Mouse (Mus musculus) kidney, postnatal 25 days (tissue): ENCODE results near the gene Olfr645.

Experiments used
- DNase-seq, 2 experiments: peaks; one replicate each; pipeline ENCODE4 v3.0.0; 2021; ENCODE audit warnings: mixed read lengths in 2 of 2

The Olfr645 gene

DNA sequence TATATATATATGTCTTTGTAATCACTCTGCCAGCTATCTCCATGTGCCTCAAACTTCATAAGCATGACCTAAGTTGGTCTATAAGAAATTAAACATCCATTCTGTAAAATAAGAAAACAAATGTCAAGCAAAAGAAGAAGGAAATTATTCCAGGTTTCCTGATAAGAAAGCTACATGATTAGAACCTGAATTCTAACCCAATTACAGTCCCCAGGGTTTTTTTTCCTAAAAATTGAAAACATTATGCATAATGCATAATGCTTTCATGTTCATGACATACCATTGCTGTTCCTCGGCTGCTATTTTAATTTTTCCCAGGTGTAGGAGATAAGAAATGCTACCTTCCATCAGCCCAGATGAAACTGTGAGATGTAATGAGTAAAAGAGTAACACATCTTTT lies at the start of gene Olfr645:
Olfr645 (minus strand) TSS at position 101 of the 400 bp plus-strand sequence.
- DNase-seq = no peak

DNA sequence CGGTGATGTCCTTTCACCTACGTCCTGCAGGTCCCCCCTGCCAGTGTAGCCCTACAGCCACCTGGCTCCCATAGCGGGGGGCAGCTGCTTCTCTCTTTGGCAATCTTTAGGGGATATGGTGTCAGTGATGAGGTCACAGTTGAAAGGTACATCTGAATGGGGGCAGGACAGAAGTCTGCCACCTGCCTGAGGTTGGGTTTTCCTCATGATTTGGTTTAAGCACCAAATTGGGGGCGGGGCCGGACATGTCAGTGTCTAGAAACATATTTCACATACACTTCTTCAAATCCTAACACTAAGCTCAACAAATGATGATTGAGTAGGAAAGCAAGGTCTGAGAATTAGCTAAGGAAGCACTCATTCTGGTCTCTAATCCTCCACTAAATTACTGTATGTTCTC lies 44.5 kb upstream of the Olfr645 start, which contains the start of gene Ubqln5:
Ubqln5 (minus strand) TSS at position 101 of the 400 bp plus-strand sequence.
- DNase-seq = no peak

DNA sequence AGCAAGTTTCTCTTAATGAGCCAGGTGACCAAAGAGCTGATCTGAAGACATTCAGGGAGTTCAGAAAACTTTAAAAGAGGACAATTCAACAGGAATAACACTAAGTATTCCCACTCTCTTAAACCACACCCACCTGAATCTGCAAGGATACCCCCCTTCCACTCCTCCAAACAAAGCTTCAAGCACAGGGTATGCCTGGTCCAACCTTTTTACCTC lies 19.4 kb upstream of the Olfr645 start, which contains the start of gene Olfr646:
Olfr646 (plus strand) TSS at position 117 of the 216 bp plus-strand sequence.
- no peak for DNase-seq

DNA sequence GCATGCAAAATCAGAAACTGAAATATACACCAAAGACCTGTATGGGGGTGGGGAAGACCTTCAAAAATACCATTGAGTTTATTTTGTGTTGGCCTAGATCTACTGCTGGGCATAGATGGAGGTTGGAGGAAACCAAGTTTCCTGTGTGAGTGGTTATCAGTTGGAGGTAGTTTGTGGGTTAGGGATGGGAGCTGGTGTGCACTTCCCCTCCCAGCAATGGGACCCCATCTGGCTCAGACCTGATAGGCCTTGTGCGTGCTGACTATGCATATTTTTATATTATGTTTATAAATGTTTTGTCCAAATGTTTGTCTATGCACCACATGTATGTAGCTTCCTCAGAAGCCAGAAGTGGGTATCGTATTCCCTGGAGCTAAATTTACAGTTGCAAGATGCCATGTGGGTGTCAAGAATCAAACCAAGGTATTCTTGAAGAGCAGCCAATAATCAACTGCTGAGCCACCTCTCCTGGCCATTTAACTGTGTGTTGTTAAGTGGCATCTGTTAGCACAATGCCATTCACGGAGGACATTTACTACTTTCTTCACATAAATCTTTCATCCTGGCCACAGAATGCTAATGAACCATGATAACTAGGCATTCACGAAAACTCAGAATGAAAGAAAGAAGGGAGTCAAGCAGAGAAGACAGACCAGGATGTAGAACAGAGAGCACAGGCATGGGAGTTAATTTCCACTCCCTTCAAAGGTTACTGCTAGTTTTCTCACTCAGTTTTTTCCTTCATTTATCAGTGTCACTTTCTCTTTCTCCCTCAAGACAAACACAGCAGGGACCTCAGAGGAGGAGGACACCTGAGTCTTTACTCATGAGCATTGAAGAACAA lies 18.9 kb upstream of the Olfr645 start:
- no peak for DNase-seq

DNA sequence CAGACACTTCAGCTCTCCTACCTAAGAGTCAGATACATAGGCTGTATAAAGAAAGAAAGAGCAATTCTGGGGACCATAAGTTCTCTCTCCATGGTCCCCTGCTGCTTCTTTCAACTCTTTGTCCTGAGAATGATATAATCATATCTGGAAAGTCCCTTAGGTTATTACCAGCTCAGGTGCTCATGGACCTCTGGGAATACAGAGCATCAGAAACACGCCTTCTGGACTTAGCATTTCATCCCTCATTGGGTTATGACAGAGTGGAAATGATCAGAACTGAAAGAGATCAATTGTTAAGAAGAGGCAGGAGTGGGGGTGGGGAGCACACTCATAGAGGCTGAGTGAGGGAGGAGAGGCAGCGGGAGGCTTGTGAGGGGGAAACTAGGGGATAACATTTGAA lies 13.5 kb downstream of the Olfr645 start, which contains the start of gene Olfr644:
Olfr644 (minus strand) TSS at position 101 of the 400 bp plus-strand sequence.
- DNase-seq = no peak

DNA sequence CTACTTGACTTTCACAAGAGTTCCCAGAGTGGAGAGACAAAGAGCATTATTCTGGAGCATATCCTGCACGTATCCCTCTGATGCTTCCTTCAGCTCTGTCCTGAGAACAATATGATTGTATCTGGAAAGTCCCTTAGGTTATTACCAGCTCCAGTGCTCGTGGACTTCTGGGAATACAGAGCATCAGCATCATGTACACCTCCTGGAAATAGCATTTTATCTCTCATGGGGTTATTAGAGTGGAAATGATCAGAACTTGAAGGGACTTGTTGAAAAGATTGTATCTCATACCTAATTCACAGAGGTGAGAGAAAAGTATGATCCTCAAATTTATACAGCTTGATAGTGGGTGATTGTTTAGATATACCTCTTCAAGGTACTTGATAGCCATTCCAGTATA lies 23.9 kb downstream of the Olfr645 start, which contains the start of gene 4930516K23Rik:
4930516K23Rik (minus strand) TSS at position 101 of the 400 bp plus-strand sequence.
- no peak for DNase-seq

DNA sequence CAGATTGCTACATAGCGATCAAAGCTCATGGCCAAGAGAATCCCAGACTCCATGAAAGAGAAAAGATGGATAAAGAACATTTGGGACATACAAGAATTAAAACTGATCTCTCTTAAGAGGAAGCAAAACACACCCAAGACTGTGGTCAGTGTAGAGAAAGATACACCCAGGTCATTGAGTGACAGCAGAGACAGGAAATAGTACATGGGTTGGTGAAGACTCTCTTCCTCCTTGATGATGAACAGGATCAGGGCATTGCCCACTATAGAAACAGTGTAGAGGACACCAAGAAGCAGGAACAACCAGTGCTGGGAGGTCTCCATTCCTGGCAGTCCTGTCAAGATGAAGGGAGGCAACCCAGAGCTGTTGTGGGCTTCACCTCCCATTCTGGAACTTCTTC lies 26.1 kb downstream of the Olfr645 start:
- no peak for DNase-seq

DNA sequence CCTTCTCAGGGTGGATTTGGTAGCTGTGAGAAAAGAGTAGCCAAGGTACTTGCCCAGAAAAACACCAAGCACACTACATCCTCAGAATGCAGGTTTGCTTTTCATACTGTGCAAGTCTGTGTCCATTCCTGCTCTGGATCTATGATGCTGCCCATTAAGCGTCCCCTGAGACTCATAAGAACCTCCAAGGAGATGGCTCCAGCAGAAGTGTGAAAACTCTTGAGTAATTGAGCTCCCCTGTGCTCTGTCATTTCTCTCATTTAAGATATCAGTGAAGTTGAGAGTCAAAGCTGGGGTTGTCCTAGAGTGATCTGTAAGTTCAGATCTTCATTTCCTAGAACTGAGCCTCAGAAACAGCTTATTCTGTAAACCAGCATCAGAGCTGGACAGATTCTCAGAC lies 32.7 kb downstream of the Olfr645 start, which contains the start of gene Olfr642:
Olfr642 (minus strand) TSS at position 101 of the 400 bp plus-strand sequence.
- DNase-seq = no peak

DNA sequence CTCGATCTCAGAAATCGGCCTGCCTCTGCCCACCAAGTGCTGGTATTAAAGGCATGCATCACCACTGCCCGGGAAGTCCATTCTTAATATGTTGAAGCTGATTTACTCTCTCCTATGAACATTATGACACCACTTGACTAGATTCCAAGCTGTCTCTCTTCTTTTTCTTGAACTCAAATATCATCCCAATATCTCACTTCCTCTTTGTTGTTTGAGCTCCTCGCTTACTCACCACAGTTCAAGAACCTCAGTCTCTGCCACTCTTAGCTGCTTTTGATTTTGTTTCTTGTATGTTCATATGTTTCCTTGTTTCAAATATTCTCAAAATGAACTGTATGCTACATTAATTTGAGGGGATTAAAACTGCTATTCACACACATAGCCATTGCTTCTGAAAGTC lies 34.5 kb downstream of the Olfr645 start:
- DNase-seq = no peak

DNA sequence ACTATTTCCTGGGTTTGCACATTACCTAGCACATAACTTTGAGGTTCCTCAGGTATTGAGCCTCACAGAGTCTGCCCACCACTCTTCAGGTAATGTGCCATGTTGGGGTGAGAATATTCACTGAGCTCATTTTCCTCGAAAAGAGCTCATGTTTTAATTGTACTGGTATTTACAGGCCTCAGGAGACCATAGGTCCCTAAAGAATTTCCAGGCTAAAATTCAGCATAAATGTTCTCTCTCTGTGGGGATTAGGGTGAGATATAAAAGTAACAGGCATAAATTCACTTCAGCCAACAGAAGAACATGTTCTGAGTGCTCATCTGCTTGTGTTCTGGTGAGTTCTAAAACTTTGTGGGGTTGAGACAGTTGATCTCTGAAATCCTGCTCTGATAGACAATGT lies 50.1 kb downstream of the Olfr645 start, which contains the start of gene Olfr641:
Olfr641 (plus strand) TSS at position 301 of the 400 bp plus-strand sequence.
- DNase-seq = no peak
